8 mouse cellular contexts compared by ENCODE assay signal in the genomic region with DNA sequence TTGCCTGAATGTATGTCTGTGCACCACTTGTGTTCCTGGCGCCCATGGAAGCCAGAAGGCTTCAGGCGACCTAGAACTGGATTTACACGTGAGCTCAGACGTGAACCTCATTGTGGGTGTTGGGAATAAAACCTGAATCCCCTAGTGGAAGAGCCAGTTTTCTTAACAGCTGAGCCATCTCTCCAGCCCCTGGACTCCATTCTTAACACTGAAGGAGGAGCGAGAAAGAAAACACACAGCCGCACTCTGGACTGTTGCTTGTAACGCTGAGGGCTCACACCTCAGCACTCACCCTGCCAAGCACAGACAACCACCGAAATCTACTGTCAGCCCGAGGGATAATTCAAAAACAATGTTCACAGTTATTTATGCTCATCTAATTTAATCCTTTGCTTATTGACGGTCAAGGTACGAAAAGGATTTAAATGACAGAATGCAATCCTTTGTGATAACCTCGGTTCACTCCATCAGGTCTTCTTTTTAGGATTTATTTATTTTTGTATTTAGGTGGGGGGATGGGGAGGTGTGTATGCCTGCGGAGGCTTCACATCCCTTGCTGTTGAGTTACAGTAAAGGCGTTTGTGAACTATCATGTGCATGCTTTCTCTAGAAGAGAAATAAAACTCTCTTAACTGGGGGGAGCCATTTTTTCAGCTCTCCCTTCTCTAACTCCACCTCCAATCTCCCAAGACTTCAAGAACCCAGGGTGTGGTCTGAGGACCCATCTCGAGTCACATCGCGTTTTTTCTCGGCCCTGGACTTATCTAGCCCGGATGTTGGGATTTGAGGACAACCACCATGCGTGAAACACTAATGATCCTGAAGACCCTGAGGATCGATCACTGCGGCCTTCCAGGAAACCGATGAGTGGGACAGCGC. TPM values are rescaled to one million over a fixed set of nuclear protein-coding genes. Genes with fewer than 3 reads are reported as not detected.
DNase-seq lines count a peak whose midpoint lies in the region; ATAC-seq and TF ChIP-seq lines count a peak whose summit lies in the region.

Gene Zfp639, plus strand, starts transcription at position 764 of the 879 bp plus-strand sequence.

- peak within 1 kb of the TSS; percentile 74 for H3K27ac ChIP-seq in spleen, adult 2 months (ENCODE audit: insufficient read depth, low read length)
- H3K27ac ChIP-seq in bone marrow, adult 2 months (ENCODE audit: control insufficient read depth, insufficient read depth, low read depth, low read length, poor library complexity), result peak within 1 kb of the TSS; percentile 79

- no peak for DNase-seq in spleen, adult 2 months (ENCODE audit: low read depth in 1 of 2, low spot score in 2 of 2)
- DNase-seq in spleen, postnatal 36 days (ENCODE audit: low spot score in 2 of 2), result no peak
- DNase-seq in gastrocnemius, postnatal 10 days, result no peak
- no peak for DNase-seq in thymus, postnatal 4 days
- no peak for DNase-seq in kidney, postnatal 14 days

- no peaks in the 10 kb centered on the region; the same call in 1 of the 2 replicates for H3K36me3 ChIP-seq in spleen, adult 2 months (ENCODE audit: control insufficient read depth, insufficient read depth, low read length)

- no peak for TF ChIP-seq CTCF in spleen, adult 2 months (IDR thresholded peaks at IDR 0.05; ENCODE audit: extremely low read depth, insufficient read depth, insufficient read length, insufficient replicate concordance)
- TF ChIP-seq CTCF in bone marrow, adult 2 months (IDR thresholded peaks at IDR 0.05; ENCODE audit: control insufficient read depth, insufficient read depth, low read length), result no peak

- TF ChIP-seq POLR2A in spleen, adult 2 months (IDR thresholded peaks at IDR 0.05; ENCODE audit: low read depth, low read length), result no peak
- no peak for TF ChIP-seq POLR2A in bone marrow, adult 2 months (IDR thresholded peaks at IDR 0.05; ENCODE audit: borderline replicate concordance, control insufficient read depth, low read depth, low read length)

- H3K4me3 ChIP-seq in spleen, adult 2 months (ENCODE audit: extremely low read depth, insufficient read depth, insufficient read length), result peak within 1 kb of the TSS; percentile 68
- peak within 1 kb of the TSS; percentile 67 for H3K4me3 ChIP-seq in bone marrow, adult 2 months (replicated peaks; ENCODE audit: control insufficient read depth, low read depth, low read length)

- no peaks in the 10 kb centered on the region for H3K4me1 ChIP-seq in spleen, adult 2 months (ENCODE audit: control insufficient read depth, insufficient read depth, insufficient read length)
- peaks cover 2% of the 10 kb centered on the region; the same call in 1 of the 2 replicates for H3K4me1 ChIP-seq in bone marrow, adult 2 months (ENCODE audit: control insufficient read depth, insufficient read depth, low read length)

- ATAC-seq in inflammation-experienced regulatory T-cells, adult 6 months, result peak; percentile 5
- ATAC-seq in megakaryocyte, adult 5-6 weeks (ENCODE audit: poor library complexity, severe bottlenecking), result peak; percentile 26

- no peaks in the 10 kb centered on the region for H3K27me3 ChIP-seq in spleen, adult 2 months (ENCODE audit: control insufficient read depth, insufficient read depth, low read length)

- 15% methylated on average over 24 of the region's 24 CpGs for WGBS in spleen, adult 2 months
- WGBS in bone marrow, adult 2 months, result 13% methylated on average over 24 of the region's 24 CpGs

RNA-seq across cellular contexts. Expression of gene Zfp639, which starts in this region (rescaled TPM):
- polyA plus RNA-seq in spleen, adult 2 months (2012; rRNA removed), result 22.6 and 23.6 TPM in 2 replicates
- 19.6 and 25.6 TPM in 2 replicates for polyA plus RNA-seq in bone marrow, adult 2 months (2011; ENCODE audit: insufficient read depth, insufficient read length, low replicate concordance, missing spikeins)
- 10 to 100 TPM; 22.8 to 27.1 TPM for total RNA-seq in gastrocnemius, postnatal 10 days (2021)
- 10 to 100 TPM; 26.7 to 28.3 (median 28.1) TPM for polyA plus RNA-seq in inflammation-experienced regulatory T-cells, adult 6 months (2017; shearing (Covaris generic))
- total RNA-seq in megakaryocyte, adult 5-6 weeks (2015), result 32.8 and 37.5 TPM in 2 replicates
- 36.0 and 39.4 TPM in 2 replicates for total RNA-seq in megakaryocyte, adult 5-6 weeks (2017)
